Mouse (Mus musculus): ENCODE measurements around the gene Plekhg6.

Gene Plekhg6

GRCm38 (mm10) chr6:125333112-125333899, 47.3 kb downstream of the Plekhg6 start:
- in situ Hi-C loops (cut with MboI; ENCODE audit: low sequenced_read_pairs), result no loop called here

- in situ Hi-C loops (cut with MboI; ENCODE audit: low sequenced_read_pairs), result no loop called here
Observed at GRCm38 (mm10) chr6:125330626-125331326, 49.8 kb downstream of the Plekhg6 start.

GRCm38 (mm10) chr6:125328243-125328642, 52.4 kb downstream of the Plekhg6 start:
- in situ Hi-C loops (cut with MboI; ENCODE audit: low sequenced_read_pairs), result no loop called here

GRCm38 (mm10) chr6:125325337-125325736, 55.3 kb downstream of the Plekhg6 start:
- in situ Hi-C loops (cut with MboI; ENCODE audit: low sequenced_read_pairs), result no loop called here

GRCm38 (mm10) chr6:125323547-125323946, 57.0 kb downstream of the Plekhg6 start:
- in situ Hi-C loops (cut with MboI; ENCODE audit: low sequenced_read_pairs), result no loop called here

GRCm38 (mm10) chr6:125322794-125323193, 57.8 kb downstream of the Plekhg6 start:
- in situ Hi-C loops (cut with MboI; ENCODE audit: low sequenced_read_pairs), result no loop called here

GRCm38 (mm10) chr6:125321114-125321855, 59.3 kb downstream of the Plekhg6 start:
- in situ Hi-C loops (cut with MboI; ENCODE audit: low sequenced_read_pairs), result no loop called here

- in situ Hi-C loops (cut with MboI; ENCODE audit: low sequenced_read_pairs), result no loop called here
Observed at GRCm38 (mm10) chr6:125320323-125320722, 60.3 kb downstream of the Plekhg6 start, which contains the start of gene Scnn1a. TSS of gene Scnn1a (plus strand) at chr6:125320659.

- in situ Hi-C loops (cut with MboI; ENCODE audit: low sequenced_read_pairs), result no loop called here
Observed at GRCm38 (mm10) chr6:125319919-125320296, 60.7 kb downstream of the Plekhg6 start.

- in situ Hi-C loops (cut with MboI; ENCODE audit: low sequenced_read_pairs), result no loop called here
Observed at GRCm38 (mm10) chr6:125318981-125319918, 61.3 kb downstream of the Plekhg6 start.

- in situ Hi-C loops (cut with MboI; ENCODE audit: low sequenced_read_pairs), result no loop called here
Observed at GRCm38 (mm10) chr6:125317077-125317476, 63.5 kb downstream of the Plekhg6 start.

- in situ Hi-C loops (cut with MboI; ENCODE audit: low sequenced_read_pairs), result no loop called here
Observed at GRCm38 (mm10) chr6:125314746-125315145, 65.8 kb downstream of the Plekhg6 start.

- in situ Hi-C loops (cut with MboI; ENCODE audit: low sequenced_read_pairs), result no loop called here
Observed at GRCm38 (mm10) chr6:125314231-125314563, 66.4 kb downstream of the Plekhg6 start.

GRCm38 (mm10) chr6:125313546-125314230, 66.9 kb downstream of the Plekhg6 start, which contains the start of gene Ltbr:
TSS of gene Ltbr (minus strand) at chr6:125313885.
- in situ Hi-C loops (cut with MboI; ENCODE audit: low sequenced_read_pairs), result no loop called here
